Mouse (Mus musculus) olfactory bulb, adult 2 months (tissue): ENCODE data around the gene Sh3pxd2a.

Experiments used
- CTCF ChIP-seq: fragments of 200-500 bp; IDR thresholded peaks from 2 replicates; pipeline ENCODE4 v1.5.1; 2012; ENCODE audit warnings: low read depth, mild to moderate bottlenecking, low read length, moderate library complexity; ENCODE audit not compliant: insufficient read depth
- POLR2A ChIP-seq: fragments of 200-500 bp; IDR thresholded peaks from 2 replicates; pipeline ENCODE4 v1.6.1; 2012; ENCODE audit warnings: mild to moderate bottlenecking, low read depth, low read length, moderate library complexity; ENCODE audit not compliant: insufficient read depth

GRCm38 (mm10) chr19:47319521-47320330 lies 144.5 kb downstream of the Sh3pxd2a start:
- TF ChIP-seq CTCF (no peak), POLR2A (no peak)
